Mouse (Mus musculus) embryonic fibroblast, embryonic 13.5 days (primary cell): ENCODE data around the gene Gm20219. TPM values are rescaled to one million over a fixed set of nuclear protein-coding genes. Genes with fewer than 3 reads are reported as not detected.

Source experiments
- H3K27ac ChIP-seq: 2 replicates; pipeline ENCODE4 v1.5.1; 2012; ENCODE audit warnings: low read length, control low read depth, inconsistent platforms; ENCODE audit not compliant: insufficient read depth
- H3K4me1 ChIP-seq: 2 replicates; pipeline ENCODE4 v1.6.1; 2011; ENCODE audit warnings: low read length; ENCODE audit not compliant: control insufficient read depth, insufficient read depth
- H3K4me3 ChIP-seq: 2 replicates; pipeline ENCODE4 v1.5.1; 2011; ENCODE audit warnings: mild to moderate bottlenecking, control low read depth, low read length; ENCODE audit not compliant: insufficient read depth
- CTCF ChIP-seq: IDR thresholded peaks from 2 replicates; pipeline ENCODE4 v1.5.1; 2011; ENCODE audit warnings: mild to moderate bottlenecking, control low read depth, low read length, moderate library complexity, borderline replicate concordance; ENCODE audit not compliant: insufficient read depth
- POLR2A ChIP-seq: IDR thresholded peaks from 2 replicates; pipeline ENCODE4 v1.6.1; 2011; ENCODE audit warnings: low read depth, mild to moderate bottlenecking, control low read depth, low read length, moderate library complexity
- polyA plus RNA-seq: library from polyadenylated mRNA; stranded (reverse); fragments of >200 nt; gene quantifications from 2 replicates; pipeline ENCODE4 v1.2.4, GENCODE M21; 2011; ENCODE audit warnings: low read depth; ENCODE audit not compliant: missing spikeins, insufficient read length

Gm20219 gene
- polyA plus RNA-seq, 1 experiment = 0.54 TPM

DNA sequence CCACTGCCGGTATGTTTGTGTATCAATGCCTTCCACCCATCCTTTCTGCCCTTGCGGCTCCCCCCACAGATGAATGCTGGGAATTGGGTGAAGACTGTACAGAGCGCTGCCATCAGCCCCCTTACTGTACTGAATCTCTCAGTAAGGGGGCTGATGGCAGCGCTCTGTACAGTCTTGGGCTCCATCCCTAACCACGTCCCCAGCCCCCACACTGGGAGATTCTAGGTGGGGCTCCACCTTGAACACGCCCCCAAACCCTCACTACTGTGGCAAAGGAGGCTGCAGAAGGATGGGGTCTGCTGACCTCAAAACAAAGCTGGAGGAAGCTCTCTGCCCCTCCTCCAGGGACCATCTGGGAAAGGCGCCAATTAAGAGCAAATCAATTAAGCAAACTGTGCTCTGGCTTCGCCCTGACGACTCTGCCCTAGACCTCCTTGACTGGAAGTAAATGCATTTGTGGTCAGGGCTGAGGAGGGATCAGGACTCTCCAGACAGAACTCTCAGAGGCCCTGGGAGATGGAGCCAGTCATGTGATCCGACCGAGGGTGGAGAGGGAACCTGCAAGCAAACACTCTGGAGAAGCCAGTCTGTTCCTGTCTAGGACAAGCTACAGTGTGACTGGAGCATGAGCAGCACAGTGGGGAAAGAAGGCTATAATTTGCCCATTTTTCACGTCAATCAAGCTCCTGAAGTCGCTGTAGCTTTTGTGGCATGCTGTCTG is 38.3 kb downstream of the Gm20219 start:
- TF ChIP-seq CTCF (no peak), POLR2A (no peak)
- H3K4me1 ChIP-seq = no peaks in the 10 kb centered on the region
- no peak overlapping the region for H3K4me3 ChIP-seq
- no peak overlapping the region for H3K27ac ChIP-seq

- no peak overlapping the region for H3K4me3 ChIP-seq
- no peak overlapping the region for H3K27ac ChIP-seq
- no peak for TF ChIP-seq POLR2A
- no peak for TF ChIP-seq CTCF
Measured at GRCm38 (mm10) chr17:56514916-56515315, 39.3 kb downstream of the Gm20219 start.

DNA sequence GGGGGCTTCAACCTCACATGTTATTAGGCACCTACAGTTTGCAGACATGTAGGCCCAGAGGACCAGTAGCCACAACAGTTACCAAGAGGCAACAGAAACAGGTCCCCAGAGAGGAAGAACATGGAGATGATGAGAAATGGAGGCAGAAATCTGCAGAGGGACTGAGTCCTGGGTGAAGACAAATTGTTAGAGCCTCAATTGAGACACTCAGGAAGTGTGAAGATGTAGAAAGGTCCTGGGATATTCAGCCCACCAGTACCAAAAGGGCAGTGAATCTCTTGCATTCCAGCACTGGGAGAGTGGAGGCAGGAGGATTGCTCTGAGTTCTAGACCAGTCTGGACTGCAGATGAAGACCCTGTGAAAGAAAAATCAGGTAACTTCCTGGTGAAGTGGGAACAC is 39.9 kb downstream of the Gm20219 start:
- H3K4me3 ChIP-seq = no peak overlapping the region
- H3K4me1 ChIP-seq = no peaks in the 10 kb centered on the region
- H3K27ac ChIP-seq = no peak overlapping the region
- TF ChIP-seq POLR2A = no peak

More at GRCm38 (mm10) chr17:56514916-56515315, 39.3 kb downstream of the Gm20219 start:
- H3K4me1 ChIP-seq = no peaks in the 10 kb centered on the region

GRCm38 (mm10) chr17:56512310-56512709 is 41.9 kb downstream of the Gm20219 start, which contains the start of gene Znrf4:
Gene Znrf4, minus strand, starts transcription at chr17:56512431.
- H3K4me3 ChIP-seq = no peak within 1 kb of the TSS
- TF ChIP-seq CTCF (no peak), POLR2A (no peak)
- no peaks in the 10 kb centered on the region for H3K4me1 ChIP-seq
- no peak within 1 kb of the TSS for H3K27ac ChIP-seq

GRCm38 (mm10) chr17:56511707-56512090 is 42.5 kb downstream of the Gm20219 start:
- no peak overlapping the region for H3K27ac ChIP-seq
- no peak overlapping the region for H3K4me3 ChIP-seq
- H3K4me1 ChIP-seq = no peaks in the 10 kb centered on the region
- TF ChIP-seq POLR2A = no peak

- H3K4me3 ChIP-seq = no peak overlapping the region
- H3K27ac ChIP-seq = no peak overlapping the region
- H3K4me1 ChIP-seq = 0 out of 2 replicates have a peak, but pooled peaks cover 2% of the 10 kb centered on the region
- TF ChIP-seq POLR2A = no peak
- no peak for TF ChIP-seq CTCF
Measured at GRCm38 (mm10) chr17:56510970-56511706, 43.0 kb downstream of the Gm20219 start.

DNA sequence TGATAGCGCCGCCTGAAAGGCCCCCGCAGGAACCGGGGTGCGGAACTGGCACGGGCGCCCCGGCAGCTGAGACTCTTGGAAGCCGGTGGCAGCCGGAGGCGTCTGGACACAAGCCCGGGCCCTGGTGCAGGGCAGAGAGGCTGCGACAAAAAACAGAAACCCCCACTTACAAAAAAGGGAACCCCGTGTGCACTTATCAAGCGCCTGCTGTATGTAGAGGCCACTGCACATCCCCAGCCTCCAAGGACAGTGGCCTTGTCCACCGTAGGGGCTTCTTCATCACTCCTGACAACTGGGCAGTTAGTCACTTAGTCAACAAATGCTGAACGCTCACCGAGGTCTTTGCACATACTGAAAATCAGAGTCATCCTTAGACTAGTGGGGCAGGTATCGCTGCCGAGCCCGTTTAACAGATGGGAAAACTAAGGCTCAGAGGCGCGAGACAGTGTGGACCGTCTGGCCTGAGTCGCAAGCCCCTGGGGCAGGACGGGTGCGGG is 43.7 kb downstream of the Gm20219 start:
- no peak for TF ChIP-seq POLR2A
- TF ChIP-seq CTCF = no peak
- Histone ChIP-seq H3K27ac (no peak overlapping the region), H3K4me1 (0 out of 2 replicates have a peak, but pooled peaks cover 2% of the 10 kb centered on the region), H3K4me3 (no peak overlapping the region)

DNA sequence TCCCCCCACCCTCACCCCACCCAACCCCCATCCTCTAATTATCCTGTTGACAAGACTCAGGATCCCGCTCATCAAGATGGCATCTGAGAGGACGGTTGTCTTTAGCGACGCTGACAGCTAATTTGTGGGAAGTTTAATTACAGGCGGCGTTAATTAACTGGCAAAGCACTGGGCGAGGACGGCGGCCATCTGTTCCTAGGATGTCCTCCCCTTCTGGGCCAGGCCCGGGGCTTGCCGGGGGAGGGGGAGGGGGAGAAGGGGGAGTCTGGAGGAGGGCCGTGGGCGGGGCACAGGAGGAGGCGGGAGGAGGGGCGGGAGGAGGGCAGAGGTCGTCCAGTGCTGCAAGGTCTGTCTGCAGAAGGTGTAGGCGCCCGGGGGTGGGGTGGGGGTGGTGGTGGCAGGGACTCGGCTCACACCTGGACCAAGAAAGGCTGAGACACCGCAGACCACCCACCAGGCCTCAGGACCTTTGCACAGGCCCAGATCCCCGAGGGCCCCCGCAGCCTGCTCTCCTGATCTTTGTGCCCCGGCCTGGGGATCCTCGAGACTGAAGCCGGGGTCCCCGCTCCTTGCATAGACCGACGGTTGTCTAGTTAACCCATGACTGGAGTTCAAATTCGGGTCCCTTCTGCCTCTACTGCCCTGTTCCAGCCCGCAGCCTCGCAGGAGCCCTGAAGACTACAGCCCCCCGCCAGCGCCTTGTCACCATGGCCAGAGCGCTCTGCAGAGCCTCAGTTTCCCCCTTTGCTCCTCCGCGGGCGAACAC is 44.3 kb downstream of the Gm20219 start:
- no peak for TF ChIP-seq POLR2A
- no peak for TF ChIP-seq CTCF
- H3K27ac ChIP-seq = no peak overlapping the region
- no peak overlapping the region for H3K4me3 ChIP-seq
- H3K4me1 ChIP-seq = 0 out of 2 replicates have a peak, but pooled peaks cover 2% of the 10 kb centered on the region

- H3K4me1 ChIP-seq = 0 out of 2 replicates have a peak, but pooled peaks cover 2% of the 10 kb centered on the region
- H3K4me3 ChIP-seq = no peak overlapping the region
- no peak for TF ChIP-seq CTCF
- no peak for TF ChIP-seq POLR2A
- no peak overlapping the region for H3K27ac ChIP-seq
Measured at GRCm38 (mm10) chr17:56509021-56509640, 45.1 kb downstream of the Gm20219 start.
